Mouse (Mus musculus): ENCODE data around the gene Etfbkmt. TPM values are rescaled to one million over a fixed set of nuclear protein-coding genes. Genes with fewer than 3 reads are reported as not detected.
"Not testable (repeated sequence)": the region's sequence is repeated elsewhere in the genome, so short reads cannot be mapped to it uniquely, and the experiment has no call there.

The Etfbkmt gene
- total RNA-seq, 2 experiments from 2014 or later = 7.7 to 11.1 TPM

DNA sequence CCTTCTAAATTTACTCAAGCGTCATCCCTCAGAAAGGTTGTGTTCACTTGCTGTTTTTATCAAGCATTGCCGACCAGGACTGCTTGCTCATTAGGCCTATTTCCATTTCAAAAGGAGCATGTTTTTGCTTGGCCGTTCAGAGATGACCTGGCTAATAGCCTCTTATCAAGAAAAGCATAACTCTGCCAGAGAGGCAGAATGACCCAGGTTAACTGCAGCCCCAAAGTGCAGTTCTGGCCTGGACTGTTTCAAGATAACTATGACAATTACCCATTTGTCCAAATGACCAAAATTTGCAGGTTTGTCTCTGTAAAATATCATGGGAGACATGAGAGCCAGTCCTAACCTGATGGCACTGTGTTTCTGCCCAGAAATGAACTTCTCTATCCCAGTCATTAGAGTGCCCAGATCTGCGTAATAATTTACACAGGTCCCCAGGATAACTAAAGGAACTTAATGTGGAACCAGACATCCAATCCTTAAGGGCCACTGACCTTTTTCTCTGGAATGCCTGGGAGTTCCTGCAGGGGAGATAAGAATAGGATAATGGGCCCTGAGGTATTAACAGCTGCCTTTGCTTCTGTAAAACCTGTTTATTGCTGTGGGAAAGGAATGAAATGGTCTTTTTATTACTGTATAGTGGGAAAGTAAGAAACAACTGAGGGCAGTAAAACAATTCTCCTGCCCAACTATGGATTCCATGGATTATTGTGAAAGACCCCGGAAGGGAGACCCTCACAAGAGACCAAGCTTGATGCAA lies 5.1 kb upstream of the Etfbkmt start:
- no peak for DNase-seq

DNA sequence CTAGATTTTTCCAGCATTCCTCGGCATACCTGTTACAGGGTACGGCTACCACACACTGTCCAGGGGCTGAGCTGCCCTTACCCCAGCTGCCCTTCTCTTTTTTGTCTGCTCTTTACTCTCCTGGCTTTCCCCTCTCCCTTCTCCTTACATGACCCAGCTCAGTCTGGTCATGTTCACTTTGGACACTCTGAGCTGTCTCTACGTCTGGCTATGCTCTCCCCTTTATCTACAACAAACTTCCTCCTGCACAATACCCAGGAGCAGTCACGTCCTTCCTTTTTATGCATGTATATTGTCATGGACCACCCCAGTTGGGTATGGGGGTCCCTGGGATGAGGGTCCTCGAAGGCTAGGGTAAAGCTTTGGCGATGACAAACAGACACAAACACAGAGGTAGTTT lies 4.0 kb upstream of the Etfbkmt start:
- DNase-seq = no peak

DNA sequence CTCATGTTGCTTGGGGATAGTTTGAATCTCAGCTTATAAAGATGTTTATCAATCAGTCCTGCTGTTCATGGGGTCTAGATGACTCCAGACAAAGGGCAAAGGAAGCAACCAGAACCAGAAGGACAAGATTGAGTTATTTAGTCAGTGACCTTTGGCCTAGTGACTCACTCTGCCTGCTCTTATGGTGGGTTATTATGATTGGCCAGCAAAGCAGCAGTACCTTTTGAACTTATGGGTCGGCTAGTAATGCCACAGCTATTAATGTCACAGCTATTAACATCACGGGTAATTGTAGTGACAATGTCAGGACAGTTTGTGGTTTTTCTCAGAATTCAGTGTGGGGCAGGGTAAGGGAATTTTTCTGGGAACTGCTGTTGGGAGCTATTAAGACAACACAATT lies 1.7 kb upstream of the Etfbkmt start:
- no peak for DNase-seq

DNA sequence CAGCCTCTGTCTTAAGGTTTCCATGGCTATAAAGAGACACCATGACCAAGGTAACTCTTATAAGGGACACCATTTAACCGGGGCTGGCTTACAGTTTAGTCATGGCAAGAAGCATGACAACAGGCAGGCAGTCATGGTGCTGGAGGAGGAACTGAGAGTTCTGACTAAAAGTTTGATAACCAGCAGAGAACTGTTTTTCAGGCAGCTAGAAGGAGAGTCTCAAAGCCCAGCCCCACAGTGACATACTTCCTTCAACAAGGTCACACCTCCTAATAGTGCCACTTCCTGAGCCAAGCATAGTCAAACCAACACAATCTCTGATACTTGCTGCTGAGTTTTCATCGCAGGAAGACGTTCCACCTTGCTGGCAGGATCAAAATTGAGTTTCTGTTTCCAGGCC lies 638 bp upstream of the Etfbkmt start:
- DNase-seq = no peak

DNA sequence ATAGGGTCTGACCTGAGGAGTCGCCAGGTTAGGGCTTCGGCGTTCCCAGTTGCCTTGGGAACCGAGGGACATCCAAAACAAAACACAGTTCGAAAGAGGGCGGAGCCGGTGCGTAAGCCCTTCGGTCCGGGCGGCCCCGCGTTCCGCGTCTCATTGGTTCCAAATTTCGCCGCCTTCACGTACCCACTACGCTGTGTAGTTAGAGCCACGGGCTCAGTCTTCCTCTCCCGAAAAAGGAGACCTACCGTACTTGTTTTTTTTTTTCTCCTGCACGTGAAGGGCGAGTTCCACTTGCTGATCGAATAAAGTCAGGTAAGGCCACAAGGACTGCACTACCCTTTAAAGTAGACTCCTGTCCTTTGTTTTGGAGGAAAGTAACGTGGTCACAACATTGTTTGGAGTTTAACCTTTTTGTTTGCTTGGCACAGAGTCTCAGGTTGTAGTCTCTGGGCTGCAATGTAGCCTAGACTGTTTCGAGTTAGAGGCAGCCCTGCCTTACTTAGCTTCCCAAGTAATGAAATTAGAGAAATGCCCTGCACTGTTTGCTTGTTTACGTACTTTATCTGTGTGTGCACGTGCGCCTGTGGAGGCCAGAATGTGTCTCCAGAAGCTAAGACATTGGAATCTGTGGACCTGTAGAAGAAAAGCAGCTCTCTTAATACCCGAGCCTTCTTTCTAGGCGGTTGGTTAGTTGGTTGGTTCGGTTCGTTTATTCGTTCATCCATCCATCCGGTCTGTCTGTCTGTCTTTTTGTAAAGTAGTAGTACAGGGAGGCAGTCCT lies 1.9 kb downstream of the Etfbkmt start:
- DNase-seq = peak; percentile 77

DNA sequence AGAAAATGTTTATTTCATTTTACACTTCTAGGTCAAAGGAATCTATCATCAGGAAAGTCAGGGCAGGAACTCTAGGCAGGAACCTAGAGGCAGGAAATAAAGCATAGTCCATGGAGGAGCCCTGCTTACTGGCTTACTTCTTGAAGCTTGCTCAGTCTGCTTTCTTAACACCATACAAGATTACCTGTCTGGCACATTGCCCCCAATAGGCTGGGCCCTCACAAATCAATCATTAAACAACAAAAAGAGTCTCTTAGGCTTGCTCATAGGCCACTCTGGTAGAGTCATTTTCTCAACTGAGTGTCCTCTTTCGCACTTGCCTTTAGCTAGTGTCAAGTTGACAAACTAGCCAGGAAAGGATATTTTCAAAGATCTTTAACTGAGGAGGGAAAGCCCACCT lies 5.5 kb downstream of the Etfbkmt start:
- no peak for DNase-seq

DNA sequence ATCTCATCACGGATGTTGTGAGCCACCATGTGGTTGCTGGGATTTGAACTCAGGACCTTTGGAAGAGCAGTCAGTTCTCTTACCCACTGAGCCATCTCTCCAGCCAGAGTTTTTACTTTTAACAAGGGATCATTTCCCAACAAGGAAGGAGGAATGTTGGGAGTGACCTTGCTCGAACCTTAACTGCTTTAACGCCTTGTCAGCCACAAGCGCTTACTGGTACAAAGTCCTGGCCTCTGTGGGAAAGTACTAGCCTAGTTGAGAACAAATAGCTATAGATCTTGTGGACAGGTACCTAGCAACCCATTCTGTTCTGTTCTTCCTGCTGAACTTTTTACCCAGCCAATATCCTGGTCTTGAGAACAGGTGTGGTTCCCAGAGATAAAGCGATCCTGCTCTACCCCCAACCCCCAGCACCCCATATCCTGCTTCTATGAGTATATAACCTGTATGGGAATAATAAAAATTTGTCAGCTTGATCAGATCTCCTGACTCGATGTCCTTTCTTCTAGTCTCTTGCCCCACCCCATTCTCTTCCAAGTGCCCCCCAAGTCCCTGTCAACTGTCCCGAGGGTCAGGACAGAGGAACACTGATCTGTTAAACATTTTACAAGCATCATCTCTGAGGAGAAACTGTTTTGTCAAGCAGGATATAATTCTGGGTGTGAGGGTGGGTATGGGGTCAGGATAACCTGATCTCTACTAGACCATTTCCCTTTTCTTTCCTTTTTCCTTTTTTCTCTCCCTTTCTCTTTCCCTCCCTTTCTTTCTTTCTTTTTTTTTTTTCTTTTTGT lies 9.0 kb downstream of the Etfbkmt start:
- no peak for DNase-seq

DNA sequence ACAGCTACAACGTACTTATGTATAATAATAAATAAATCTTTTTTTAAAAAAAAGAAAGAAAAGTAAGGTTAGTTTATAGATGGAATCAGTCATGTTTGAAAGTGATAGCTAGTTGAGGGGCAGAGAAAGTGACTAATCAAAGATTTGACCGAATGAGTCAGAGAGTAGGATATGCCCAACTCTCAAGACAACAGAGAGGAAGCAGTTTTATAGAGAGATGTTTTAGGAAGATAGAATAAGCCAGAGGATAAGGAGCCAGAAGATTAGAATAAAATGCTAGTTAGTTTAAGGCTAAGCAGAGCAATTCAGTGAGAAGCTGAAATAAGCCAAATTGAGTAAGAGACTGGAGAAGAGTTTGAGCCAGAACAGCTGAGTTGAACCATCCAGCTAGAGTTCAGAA lies 12.5 kb downstream of the Etfbkmt start:
- no peak for DNase-seq

DNA sequence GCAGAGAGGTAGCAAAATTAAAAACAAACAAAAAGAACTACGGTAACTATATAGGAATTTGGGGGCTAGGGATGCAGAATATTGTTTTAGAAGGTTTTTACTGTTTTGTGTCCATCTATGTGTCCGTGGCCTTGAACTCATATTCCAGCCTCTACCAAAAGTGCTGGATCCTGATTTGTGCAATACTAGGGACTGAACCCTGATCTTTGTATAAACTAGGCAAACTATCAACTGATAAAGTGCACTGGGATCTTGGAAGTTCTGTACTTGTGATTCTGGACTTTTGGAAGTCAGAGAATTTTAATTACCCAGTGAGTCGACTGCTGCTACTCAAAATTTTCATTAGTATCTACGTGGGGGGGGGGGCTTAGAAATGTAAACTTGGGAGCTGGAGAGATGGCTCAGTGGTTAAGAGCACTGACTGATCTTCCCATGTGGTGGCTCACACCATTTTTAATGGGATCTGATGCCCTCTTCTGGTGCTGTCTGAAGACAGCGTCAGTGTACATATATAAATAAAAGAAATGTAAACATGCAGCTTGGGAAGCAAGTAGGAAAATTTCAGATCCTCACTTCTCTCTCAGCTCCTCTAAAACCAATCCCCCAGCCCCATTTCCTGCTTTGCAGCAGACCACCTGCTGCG lies 13.9 kb downstream of the Etfbkmt start:
- no peak for DNase-seq

DNA sequence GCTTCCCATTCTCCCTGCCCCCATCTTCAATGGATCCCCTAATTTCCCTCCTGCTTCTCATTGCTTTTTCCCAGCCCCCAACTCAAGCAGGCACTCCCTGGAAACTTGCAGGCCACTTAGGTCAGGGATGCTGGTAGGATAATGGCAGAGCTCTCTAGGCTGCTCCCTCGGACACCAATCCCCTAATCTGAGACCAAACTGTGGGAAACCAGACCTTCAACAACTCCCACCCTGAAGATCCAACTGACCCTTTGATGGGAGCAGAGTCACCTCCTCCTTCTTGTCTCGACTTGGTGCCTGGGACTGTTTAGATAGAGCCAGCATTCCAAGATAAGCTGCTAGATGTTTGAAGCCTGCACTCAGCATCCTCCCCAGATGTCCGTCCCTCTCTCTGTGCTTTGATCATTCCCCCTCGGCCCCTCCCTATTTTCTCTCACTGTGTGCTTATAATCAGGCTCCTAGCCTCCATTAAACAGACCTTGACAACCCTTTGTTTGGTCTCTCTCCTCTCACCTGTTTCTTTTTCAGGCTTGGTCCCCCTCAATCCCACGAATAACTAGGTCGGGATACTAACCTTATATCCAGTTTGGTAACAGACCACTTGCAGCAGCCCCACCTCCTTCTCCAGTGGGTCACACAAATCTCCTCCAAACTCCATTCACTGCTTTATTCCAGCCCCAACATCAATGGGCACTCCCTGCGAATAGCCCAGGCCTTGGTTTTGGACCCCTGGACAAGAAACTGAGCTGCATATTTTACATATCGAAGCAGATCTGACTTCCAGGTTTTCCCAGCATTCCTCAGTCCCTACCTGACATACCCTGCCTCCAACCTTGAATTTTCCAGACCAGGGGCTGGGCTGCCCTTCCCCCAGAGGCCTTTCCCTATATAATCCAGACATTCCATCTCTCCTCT lies 14.7 kb downstream of the Etfbkmt start:
- DNase-seq = no peak

DNA sequence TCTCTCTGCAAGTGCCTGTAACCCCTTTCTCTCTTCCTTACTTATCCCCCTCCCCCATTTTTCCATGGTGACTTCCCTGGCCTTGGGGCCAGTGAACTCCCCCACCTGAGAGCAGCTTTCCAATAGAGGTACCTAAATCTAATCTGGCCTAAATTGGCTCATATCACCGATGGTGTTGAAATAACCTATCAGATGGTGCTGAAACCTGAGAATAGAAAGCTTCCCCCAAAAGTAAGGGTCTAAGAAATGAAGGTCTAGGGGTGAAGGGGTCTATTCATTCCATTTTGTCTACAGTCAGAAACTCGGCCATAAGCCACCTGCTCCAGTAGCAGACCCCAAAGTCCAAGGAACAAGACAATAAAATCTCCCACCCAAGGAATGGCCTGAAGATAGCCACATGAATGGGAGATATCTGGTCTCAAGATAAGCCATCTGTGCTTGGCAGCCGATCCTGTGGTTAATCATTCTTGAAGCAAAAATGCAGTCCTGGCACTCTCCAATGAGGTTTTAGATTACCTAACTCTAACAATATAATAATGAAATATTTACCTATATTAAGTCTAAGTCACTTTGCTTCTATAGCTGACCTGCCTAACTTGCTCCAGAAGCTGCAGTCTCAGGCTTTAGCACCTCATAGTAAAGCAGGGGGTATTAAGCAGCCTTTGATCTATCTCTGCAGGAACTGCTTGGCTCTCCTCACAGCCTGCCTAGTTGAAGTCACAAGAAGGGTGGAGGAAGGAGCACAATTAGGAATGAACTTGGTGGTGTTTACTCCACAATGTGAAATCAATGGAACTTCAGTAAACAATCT lies 15.6 kb downstream of the Etfbkmt start:
- no peak for DNase-seq

DNA sequence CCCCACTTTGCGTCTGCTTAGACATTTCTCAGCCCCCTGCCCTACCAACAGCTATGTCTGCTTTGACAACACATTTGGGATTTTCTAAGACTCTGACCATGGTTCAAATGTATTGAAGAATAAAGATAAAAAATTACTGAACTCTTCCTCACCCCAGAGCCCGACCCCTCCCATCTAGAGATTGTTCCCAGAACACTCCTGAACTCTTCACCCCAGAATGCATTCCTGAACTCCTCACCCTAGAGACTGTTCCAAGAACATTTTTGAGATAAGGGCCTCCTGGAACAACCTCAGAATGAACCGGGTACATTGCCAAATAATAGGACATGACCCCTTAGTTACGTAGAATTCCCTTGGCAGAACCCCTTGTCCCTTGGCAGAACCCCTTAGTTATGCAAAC lies 27.4 kb downstream of the Etfbkmt start:
- not testable (repeated sequence) for DNase-seq

DNA sequence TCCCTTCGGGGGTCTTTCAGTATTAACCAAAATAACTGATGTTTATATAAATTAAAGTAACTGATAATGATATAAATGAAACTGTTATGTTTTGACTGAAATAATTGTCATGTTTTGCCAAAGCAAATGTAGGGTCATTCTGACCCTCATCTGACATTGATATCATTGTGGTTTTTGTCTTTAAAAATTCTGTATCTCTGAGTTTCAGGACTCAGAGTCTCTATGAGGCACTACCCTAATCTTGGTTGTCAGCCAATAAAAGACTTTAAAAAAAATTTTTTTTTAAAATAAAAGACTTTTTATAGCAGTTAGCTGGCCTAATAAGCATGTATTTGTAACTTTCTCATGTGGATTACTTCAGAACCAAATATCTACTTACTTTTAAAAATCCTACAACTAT lies 28.0 kb downstream of the Etfbkmt start:
- no peak for DNase-seq

DNA sequence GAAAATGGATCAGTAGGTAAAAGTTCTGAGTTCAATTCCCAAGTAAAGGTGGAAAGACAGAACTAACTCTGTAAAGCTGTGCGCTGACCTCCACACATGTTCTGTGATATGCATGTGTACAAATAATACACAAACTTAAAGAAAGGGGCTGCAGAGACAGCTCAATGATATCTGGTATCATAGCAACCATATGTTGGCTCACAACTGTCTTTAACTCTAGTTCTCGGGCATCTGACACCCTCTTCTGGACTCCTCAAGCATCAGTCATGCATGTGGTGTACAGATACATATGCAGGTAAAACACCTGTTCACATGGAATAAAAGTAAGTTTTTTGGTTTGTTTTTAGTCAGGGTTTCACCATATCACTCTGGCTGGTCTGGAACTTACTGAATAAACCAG lies 28.8 kb downstream of the Etfbkmt start:
- no peak for DNase-seq

DNA sequence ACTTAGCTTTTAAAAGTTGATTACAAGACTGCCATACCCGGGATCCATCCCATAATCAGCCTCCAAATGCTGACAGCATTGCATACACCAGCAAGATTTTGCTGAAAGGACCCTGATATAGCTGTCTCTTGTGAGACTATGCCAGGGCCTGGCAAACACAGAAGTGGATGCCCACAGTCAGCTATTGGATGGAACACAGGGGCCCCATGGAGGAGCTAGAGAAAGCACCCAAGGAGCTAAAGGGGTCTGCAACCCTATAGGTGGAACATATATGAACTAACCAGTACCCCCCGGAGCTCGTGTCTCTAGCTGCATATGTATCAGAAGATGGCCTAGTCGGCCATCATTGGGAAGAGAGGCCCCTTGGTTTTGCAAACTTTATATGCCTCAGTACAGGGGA lies 30.3 kb downstream of the Etfbkmt start:
- DNase-seq = not testable (repeated sequence)

DNA sequence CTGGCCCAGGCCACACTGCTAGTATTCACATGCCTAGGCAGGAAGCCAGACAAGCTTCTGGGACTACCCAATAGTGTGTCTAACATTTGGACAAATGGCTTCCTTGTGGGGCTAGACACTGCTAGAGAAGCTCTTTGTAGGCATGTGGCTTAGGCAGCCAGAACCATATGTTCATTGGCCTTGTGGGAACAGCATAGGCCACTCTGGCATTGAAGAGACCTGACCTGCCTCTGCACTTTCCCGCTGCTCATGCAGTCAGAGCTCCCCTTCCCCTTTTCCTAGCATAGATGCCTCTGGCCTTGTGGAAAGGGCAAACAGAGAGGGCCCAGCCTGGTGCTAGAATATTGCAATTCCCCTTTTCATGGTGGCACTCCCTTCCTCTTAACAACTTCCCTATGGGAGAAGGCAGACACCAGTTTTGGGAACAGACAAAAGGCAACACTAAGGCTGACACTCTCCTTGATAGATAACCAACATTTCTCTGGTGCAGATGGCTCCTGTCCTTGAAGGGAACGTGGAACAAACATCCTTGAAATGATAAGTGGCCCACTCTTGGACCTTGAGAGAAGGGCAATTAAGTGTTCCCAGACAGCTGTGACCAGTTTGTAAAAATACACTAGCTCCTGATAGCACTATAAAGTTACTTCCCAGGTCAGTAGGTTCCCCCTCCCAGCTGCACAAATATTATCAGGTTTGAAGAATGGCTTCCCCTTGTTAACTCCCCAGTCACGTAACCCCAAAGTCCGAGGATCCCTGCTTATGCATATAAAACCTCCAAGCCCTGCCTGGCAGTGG lies 34.4 kb downstream of the Etfbkmt start:
- no peak for DNase-seq

DNA sequence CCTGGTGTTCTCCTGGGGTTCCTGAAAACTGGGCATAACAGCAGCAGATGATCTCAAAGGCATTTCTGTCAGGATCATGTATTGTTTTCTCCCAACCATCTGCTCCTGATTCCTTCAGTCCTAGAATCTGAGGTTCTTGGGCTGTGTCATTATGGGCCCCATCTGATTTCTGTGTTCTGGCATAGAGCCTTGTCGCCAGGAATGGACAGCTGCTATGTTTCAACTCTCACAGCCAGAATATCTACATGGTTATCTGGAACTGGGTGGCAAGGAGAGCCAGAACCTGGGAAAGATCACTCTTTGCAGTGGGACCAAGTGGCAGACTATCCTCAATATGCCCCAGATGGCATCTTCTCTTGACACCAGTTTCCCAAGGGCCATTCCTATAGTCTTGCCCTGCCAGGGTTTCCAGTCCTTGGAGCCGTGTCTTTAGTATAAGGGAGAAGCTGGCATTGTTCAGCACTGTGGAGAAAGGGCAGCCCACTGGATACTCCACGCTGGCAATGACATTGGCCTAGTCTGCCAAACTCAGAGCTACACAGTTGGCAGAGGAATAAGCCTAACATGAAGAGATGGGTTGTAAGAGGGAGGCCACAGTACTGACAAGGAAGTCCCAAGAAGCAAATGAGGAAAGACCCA lies 35.4 kb downstream of the Etfbkmt start:
- DNase-seq = no peak

DNA sequence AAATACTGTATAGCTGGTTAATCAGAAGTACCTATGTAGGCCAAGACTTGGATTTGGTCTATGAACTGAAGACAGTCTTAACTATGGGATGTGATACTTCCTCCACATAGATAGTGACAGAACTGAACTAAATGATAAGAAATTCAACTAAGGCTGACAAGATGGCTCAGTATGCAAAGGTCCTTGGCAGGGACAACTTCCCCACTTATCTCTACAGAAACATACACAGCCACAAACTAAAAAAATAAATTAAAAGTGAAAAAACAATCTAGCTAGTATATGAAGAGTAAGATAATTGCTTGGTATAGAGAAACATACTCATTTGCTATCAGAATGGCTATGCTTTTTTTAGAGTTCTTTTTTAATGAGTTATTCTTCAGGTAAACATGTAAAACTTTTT lies 39.4 kb downstream of the Etfbkmt start:
- DNase-seq = no peak

DNA sequence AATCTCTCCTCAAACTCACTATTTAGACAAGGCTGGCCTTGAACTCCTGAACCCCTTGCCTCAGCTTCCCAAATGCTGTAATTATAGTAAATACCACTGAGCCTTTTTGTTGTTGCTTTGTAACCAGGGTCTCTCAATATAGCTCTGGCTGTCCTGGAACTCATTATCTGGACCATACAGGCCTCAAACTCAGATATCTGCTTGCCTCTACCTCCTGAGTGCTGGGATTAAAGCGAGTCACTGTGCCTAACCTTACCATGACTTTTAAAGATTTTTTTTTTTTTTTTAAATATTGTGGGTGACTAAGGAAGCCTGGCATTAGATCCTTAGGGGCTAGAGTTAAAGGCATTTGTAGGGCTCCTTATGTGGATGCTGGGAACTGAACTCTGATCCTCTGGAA lies 44.4 kb downstream of the Etfbkmt start:
- DNase-seq = no peak
